Mouse (Mus musculus): ENCODE measurements around the gene Akap12. TPM values are rescaled to one million over a fixed set of nuclear protein-coding genes. Genes with fewer than 3 reads are reported as not detected.

Gene Akap12
- polyA plus RNA-seq, 1 experiment from 2014 or later: 41.3 TPM

- Histone ChIP-seq H3K4me1 (no peaks in the 10 kb centered on the region), H3K27me3 (no peaks in the 10 kb centered on the region), H3K4me2 (replicated peaks) (no peak overlapping the region), H3K9ac (no peak overlapping the region), H3K9me3 (replicated peaks) (no peaks in the 10 kb centered on the region), H3K27ac (replicated peaks) (no peak overlapping the region), H3K4me3 (replicated peaks) (no peak overlapping the region), H3K36me3 (peaks cover 32% of the 10 kb centered on the region)
- ATAC-seq (ENCODE audit: insufficient number of reproducible peaks, low FRiP score, low TSS enrichment, low read depth): no peak
- WGBS: 57% methylated on average over 5 of the region's 5 CpGs
Measured at GRCm38 (mm10) chr10:4404895-4405491, 138.8 kb downstream of the Akap12 start.

DNA sequence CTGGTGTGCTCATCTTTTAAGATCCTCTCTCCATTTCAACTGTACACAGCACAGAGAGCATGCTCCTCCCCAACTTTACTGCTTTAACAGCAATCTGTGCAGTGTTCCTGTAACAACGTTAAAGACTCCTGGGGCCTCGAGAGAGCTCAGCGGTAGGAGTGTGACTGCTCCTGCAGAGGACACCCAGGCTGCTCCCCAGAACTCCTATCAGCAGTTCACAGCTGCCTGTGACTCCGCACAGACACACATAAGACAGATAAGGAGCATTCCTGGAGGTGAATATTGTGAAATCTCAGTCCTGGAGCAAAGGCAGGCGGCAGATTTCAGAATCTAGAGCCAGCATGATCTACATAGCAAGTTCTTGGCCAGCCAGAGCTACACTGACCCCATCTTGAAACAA lies 139.3 kb downstream of the Akap12 start:
- Histone ChIP-seq H3K4me2 (replicated peaks) (no peak overlapping the region), H3K4me1 (no peaks in the 10 kb centered on the region), H3K9me3 (replicated peaks) (no peaks in the 10 kb centered on the region), H3K9ac (no peak overlapping the region), H3K27ac (replicated peaks) (no peak overlapping the region), H3K36me3 (peaks cover 36% of the 10 kb centered on the region), H3K27me3 (no peaks in the 10 kb centered on the region), H3K4me3 (replicated peaks) (no peak overlapping the region)
- WGBS: 89% methylated on average over 5 of the region's 5 CpGs
- no peak for ATAC-seq (ENCODE audit: insufficient number of reproducible peaks, low FRiP score, low TSS enrichment, low read depth)

DNA sequence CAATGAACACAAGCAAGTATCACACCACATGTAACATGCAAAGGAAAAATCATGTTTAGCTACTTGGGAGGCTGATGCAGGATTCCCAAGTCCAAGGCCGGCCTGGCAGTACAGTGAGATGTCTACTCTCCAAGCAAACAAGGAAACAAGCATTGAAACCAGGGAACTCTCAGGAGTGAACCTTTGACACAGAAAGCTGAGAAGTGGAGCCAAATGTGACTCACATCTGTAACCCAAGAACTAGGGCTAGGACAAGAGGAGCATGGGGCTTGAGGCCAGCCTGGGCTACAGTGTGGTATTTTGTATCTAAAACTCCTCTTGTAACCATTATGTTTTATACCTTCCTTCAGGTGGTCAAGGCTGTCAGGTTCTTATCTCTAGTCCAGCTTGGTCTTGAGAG lies 141.0 kb downstream of the Akap12 start:
- Histone ChIP-seq H3K27me3 (no peaks in the 10 kb centered on the region), H3K4me3 (replicated peaks) (no peak overlapping the region), H3K4me1 (no peaks in the 10 kb centered on the region), H3K4me2 (replicated peaks) (no peak overlapping the region), H3K9me3 (replicated peaks) (no peaks in the 10 kb centered on the region), H3K9ac (no peak overlapping the region), H3K27ac (replicated peaks) (no peak overlapping the region), H3K36me3 (peaks cover 37% of the 10 kb centered on the region)
- no peak for ATAC-seq (ENCODE audit: insufficient number of reproducible peaks, low FRiP score, low TSS enrichment, low read depth)
- 85% methylated on average over 1 of the region's 1 CpGs for WGBS

Other genes with a start within 250 kb of the Akap12 start
- gene Zbtb2, start 121.7 kb downstream of the Akap12 start, polyA plus RNA-seq (2015; fragmentation: Nextera tagmentation; extraction: Ambion mirVana): 12.9 and 13.7 TPM in 2 replicates
- 44.2 and 45.0 TPM in 2 replicates for gene Rmnd1, start 166.0 kb downstream of the Akap12 start, polyA plus RNA-seq (2015; fragmentation: Nextera tagmentation; extraction: Ambion mirVana)
- gene Armt1, start 166.1 kb downstream of the Akap12 start, polyA plus RNA-seq (2015; fragmentation: Nextera tagmentation; extraction: Ambion mirVana): 17.5 and 17.8 TPM in 2 replicates
- gene Ccdc170, start 216.1 kb downstream of the Akap12 start, polyA plus RNA-seq (2015; fragmentation: Nextera tagmentation; extraction: Ambion mirVana): 0.83 and 1.1 TPM in 2 replicates